Mouse (Mus musculus) liver, adult 2 months (tissue): ENCODE measurements around the gene Usp44.

Source experiments
- CTCF ChIP-seq: fragments of 200-500 bp; IDR thresholded peaks from 2 replicates; pipeline ENCODE4 v1.5.1; 2011; ENCODE audit warnings: low read depth, low read length, control low read depth
- POLR2A ChIP-seq: fragments of 200-500 bp; IDR thresholded peaks from 2 replicates; pipeline ENCODE4 v1.6.1; 2011; ENCODE audit warnings: low read length, control low read depth; ENCODE audit not compliant: insufficient read depth; ENCODE audit errors: extremely low read depth

GRCm38 (mm10) chr10:93800363-93800722 lies 31.0 kb upstream of the Usp44 start:
- TF ChIP-seq POLR2A: no peak
- no peak for TF ChIP-seq CTCF
